Mouse (Mus musculus): ENCODE results near the gene Neil1. TPM values are rescaled to one million over a fixed set of nuclear protein-coding genes. Genes with fewer than 3 reads are reported as not detected.

Neil1 gene
- polyA plus RNA-seq, 1 experiment, result 15.3 TPM

DNA sequence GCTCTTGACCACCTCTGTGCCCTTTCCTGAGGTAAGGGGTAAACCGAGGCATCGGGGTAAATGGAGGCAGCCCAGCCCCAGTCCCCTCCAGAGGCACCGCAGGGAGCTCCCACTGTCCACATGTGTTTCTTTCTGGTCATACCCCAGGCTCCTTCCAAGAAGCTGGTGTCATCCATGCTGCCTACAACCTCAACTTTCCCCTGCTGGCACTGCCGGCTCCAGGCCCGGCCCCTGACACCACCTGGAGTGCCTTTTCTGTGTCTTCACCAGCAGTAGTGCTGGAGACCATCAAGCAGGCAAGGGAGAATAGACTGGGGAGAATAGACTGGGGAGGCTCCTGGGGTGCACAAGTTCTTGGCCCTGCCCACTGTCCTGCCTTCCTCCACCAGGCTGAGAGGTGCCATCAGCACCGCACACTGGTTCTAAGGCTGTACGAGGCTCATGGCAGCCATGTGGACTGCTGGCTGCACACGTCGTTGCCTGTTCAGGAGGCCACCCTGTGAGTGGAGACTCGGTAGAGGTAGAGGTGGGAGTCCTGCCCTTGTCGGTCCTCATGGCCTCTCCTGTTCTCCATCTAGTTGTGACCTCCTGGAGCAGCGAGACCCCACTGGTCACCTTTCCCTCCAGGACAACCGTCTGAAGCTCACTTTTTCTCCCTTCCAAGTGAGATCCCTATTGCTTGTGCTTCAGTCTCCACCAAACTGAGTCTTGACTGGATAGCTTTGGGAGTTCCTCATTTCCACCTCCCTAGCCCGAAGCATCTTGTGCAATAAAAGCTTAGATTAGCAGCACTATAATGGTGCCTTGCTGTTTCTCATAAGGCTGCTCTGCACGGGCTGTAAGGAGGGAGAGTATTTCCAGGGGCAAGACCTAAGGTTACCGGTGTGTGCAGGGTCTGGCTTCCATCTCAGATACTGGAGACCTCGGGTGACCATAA, 6.4 kb downstream of the Neil1 start:
- Histone ChIP-seq H3K4me1 (ENCODE audit: control insufficient read depth, insufficient read depth, low read length) (no peaks in the 10 kb centered on the region), H3K27ac (ENCODE audit: insufficient read depth, low read length) (no peak overlapping the region), H3K4me3 (ENCODE audit: insufficient read depth, low read length) (no peak overlapping the region)
- no peak for TF ChIP-seq POLR2A (IDR thresholded peaks at IDR 0.05; ENCODE audit: extremely low read depth, insufficient read depth, low read length)
- TF ChIP-seq CTCF (IDR thresholded peaks at IDR 0.05; ENCODE audit: extremely low read depth, insufficient read depth, low read length), result no peak

DNA sequence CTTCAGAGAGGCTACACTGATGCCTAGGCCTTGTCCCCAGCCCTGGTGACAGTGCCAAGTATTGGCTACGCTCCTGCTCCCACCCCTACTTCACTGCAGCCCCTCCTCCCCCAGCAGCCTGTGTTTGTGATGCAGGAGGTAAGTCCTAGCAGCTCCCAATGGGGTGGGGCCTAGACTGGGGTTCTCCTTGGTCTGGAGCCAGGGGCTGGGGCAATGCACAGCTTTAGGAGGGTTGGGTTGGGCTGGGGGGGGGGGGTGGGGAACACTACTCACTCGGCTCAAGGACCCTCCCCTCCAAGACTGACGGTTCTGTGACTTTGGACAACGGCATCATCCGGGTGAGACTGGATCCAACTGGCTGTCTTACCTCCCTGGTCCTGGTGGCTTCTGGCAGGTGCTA, 8.5 kb downstream of the Neil1 start:
- H3K4me1 ChIP-seq (ENCODE audit: control insufficient read depth, insufficient read depth, low read length), result no peaks in the 10 kb centered on the region
- H3K4me3 ChIP-seq (ENCODE audit: insufficient read depth, low read length), result no peak overlapping the region
- no peak for TF ChIP-seq CTCF (IDR thresholded peaks at IDR 0.05; ENCODE audit: extremely low read depth, insufficient read depth, low read length)
- TF ChIP-seq POLR2A (IDR thresholded peaks at IDR 0.05; ENCODE audit: extremely low read depth, insufficient read depth, low read length), result no peak

DNA sequence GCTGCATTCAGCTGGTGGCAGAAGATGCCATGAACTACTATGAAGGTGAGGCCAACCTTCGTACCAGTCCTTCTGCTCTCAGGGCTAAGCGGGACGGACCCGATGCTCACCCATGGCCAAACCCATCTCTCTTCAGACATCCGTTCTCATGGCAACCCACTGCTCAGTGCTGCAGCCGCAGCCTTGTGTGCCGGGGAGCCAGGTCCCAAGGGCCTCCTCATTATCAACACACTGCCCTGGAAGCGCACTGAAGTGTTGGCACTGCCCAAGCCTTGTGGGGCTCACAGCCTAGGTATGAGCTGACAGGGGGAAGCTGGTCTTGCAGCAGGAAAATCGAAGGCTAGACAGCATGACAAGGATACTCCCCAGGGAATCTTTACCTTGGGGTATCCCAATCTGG, 9.0 kb downstream of the Neil1 start:
- no peak overlapping the region for H3K4me3 ChIP-seq (ENCODE audit: insufficient read depth, low read length)
- no peaks in the 10 kb centered on the region for H3K4me1 ChIP-seq (ENCODE audit: control insufficient read depth, insufficient read depth, low read length)
- no peak for TF ChIP-seq CTCF (IDR thresholded peaks at IDR 0.05; ENCODE audit: extremely low read depth, insufficient read depth, low read length)
- no peak overlapping the region for H3K27ac ChIP-seq (ENCODE audit: insufficient read depth, low read length)

More for the DNA sequence above, 8.5 kb downstream of the Neil1 start:
- no peak overlapping the region for H3K27ac ChIP-seq (ENCODE audit: insufficient read depth, low read length)

DNA sequence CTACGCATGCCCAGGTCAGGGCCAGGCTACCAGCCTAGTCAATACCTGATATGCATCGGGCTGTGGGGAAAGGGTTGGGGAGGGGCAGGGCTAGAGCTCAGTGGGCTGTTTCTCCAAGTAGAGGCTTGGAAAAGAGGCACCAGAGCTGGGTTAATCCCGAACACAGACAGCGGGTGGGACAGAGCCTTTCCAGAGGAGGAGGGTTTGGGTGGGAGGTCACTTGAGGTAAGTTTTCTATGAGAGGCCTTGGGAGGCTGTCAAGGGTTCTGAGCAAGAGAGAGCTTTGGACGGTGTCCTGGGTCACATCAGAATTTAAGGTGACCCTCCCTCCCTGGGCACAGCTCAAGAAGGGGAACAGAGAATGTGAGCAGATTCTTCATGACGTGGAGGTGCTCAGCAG, 9.6 kb downstream of the Neil1 start:
- TF ChIP-seq CTCF (IDR thresholded peaks at IDR 0.05; ENCODE audit: extremely low read depth, insufficient read depth, low read length), result no peak
- TF ChIP-seq POLR2A (IDR thresholded peaks at IDR 0.05; ENCODE audit: extremely low read depth, insufficient read depth, low read length), result no peak
- H3K27ac ChIP-seq (ENCODE audit: insufficient read depth, low read length), result no peak overlapping the region
- no peak overlapping the region for H3K4me3 ChIP-seq (ENCODE audit: insufficient read depth, low read length)
- no peaks in the 10 kb centered on the region for H3K4me1 ChIP-seq (ENCODE audit: control insufficient read depth, insufficient read depth, low read length)

DNA sequence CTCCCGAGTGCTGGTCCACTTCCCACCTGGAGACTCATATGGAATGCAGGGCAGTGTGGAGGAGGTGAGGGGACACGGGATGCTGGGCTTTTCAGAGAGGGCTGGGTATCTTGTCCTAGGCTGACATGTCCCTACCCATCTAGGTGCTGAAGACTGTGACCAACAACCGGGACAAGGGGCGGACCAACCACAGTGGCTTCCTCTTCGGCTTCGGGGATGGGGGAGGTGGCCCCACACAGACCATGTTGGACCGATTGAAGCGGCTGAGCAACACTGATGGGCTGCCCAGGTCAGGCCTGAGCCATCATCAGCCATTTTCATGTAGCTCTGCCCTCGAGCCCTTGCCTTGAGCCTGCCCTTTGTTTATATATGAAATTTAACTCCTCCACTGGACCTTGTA, 10.3 kb downstream of the Neil1 start:
- TF ChIP-seq CTCF (IDR thresholded peaks at IDR 0.05; ENCODE audit: extremely low read depth, insufficient read depth, low read length), result no peak
- no peak for TF ChIP-seq POLR2A (IDR thresholded peaks at IDR 0.05; ENCODE audit: extremely low read depth, insufficient read depth, low read length)
- Histone ChIP-seq H3K4me1 (ENCODE audit: control insufficient read depth, insufficient read depth, low read length) (no peaks in the 10 kb centered on the region), H3K4me3 (ENCODE audit: insufficient read depth, low read length) (no peak overlapping the region), H3K27ac (ENCODE audit: insufficient read depth, low read length) (no peak overlapping the region)

DNA sequence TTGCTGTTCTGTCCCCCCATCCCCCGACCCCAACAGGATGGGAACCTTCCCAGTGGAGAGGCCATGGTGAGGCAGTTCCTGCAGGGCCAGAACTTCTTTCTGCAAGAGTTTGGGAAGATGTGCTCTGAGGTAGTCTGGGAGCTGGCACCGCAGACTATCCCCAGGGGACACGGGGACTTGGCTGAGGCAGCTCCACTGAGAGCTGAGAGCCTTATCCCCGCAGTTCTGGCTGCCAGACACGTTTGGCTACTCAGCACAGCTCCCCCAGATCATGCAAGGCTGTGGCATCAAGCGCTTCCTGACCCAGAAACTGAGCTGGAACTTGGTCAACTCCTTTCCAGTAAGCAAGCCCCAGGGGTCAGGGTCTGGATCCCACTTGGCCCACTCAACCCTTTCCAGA, 10.9 kb downstream of the Neil1 start:
- no peak for TF ChIP-seq POLR2A (IDR thresholded peaks at IDR 0.05; ENCODE audit: extremely low read depth, insufficient read depth, low read length)
- no peak for TF ChIP-seq CTCF (IDR thresholded peaks at IDR 0.05; ENCODE audit: extremely low read depth, insufficient read depth, low read length)
- H3K4me1 ChIP-seq (ENCODE audit: control insufficient read depth, insufficient read depth, low read length), result no peaks in the 10 kb centered on the region
- H3K4me3 ChIP-seq (ENCODE audit: insufficient read depth, low read length), result no peak overlapping the region
- H3K27ac ChIP-seq (ENCODE audit: insufficient read depth, low read length), result no peak overlapping the region

DNA sequence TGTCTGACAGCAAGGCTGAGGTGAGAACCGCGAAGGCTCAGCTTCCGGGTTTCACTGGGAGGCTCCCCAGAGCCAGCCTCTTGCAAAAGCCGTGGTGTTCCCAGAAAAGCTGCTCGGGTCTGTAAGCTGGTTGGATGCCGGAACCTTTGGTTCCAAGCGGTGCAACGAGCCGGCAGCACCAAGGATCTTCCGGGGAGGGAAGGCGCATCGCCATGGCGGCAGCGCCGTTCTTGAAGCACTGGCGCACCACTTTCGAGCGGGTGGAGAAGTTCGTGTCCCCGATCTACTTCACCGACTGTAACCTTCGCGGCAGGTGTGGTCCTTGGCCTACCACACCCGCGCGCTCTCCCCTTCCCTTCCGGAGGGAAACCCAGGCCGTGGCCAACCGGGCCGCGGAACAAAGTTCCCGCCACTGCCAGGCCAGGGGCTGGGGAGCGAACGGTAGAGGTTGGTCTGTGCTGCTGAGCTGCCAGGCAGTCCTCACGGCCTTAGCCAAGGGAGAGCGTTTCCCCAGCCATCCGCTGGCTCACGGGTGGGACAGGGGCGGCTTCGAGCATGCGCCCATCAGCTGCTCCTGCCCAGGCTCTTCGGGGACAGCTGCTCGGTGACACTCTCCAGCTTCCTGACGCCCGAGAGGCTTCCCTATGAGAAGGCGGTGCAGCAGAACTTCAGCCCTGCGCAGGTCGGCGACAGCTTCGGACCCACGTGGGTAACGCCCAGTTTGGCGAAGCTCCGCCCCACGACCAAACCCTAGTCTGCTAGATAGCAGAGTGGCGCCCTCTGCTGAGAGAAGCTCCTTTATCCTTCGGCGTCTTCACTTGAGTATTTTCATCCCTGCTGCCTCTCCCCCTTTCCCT, 17.3 kb downstream of the Neil1 start, which contains the start of gene Man2c1:
Man2c1 (plus strand) TSS at position 114 of the 857 bp plus-strand sequence.
- peak; percentile 82 for TF ChIP-seq CTCF (IDR thresholded peaks at IDR 0.05; ENCODE audit: extremely low read depth, insufficient read depth, low read length)
- peak; percentile 93 for TF ChIP-seq POLR2A (IDR thresholded peaks at IDR 0.05; ENCODE audit: extremely low read depth, insufficient read depth, low read length)
- Histone ChIP-seq H3K4me3 (ENCODE audit: insufficient read depth, low read length) (peak within 1 kb of the TSS; percentile 73), H3K4me1 (ENCODE audit: control insufficient read depth, insufficient read depth, low read length) (no peaks in the 10 kb centered on the region), H3K27ac (ENCODE audit: insufficient read depth, low read length) (peak within 1 kb of the TSS; percentile 74)

DNA sequence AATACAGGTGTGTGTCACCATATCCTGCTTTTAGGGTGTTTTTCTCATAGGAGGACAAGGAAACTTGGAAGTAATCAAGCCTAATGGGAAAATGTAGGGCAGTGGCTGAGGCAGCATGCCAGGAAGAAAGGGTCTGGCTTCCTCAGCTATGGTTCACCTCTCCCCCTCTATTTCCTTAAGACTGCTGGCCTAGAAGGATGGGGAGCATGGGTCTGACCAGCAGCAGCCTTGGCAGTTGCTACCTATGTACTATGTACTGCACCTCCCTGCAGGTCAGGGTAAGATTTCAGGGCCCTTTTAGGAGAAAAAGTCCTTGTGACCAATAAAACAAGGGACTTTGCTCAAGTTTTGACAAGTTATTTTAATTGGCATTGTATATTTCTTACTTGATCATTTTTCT, 18.5 kb downstream of the Neil1 start:
- TF ChIP-seq CTCF (IDR thresholded peaks at IDR 0.05; ENCODE audit: extremely low read depth, insufficient read depth, low read length) (no peak), POLR2A (IDR thresholded peaks at IDR 0.05; ENCODE audit: extremely low read depth, insufficient read depth, low read length) (no peak)

DNA sequence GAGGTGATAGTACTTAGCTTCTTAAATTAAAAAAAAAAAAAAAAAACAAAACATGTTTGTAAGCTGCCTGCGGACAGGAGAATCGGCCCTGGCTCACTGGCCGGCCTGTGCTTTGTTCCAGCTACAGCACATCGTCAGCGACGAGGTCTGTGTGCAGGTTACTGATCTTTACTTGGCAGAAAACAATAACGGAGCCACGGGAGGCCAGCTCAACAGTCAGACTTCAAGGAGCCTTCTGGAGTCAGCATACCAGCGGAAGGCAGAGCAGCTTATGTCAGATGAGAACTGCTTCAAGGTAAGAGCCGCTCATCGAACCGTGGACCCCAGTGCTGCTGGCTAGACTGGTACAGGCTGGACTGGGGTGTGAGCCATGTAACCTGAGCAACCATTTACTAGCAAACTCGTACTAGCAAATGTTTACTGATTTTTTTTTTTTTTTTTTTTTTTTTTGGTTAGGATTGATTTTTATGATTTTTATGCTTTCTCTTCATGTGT, 30.8 kb downstream of the Neil1 start:
- H3K4me1 ChIP-seq (ENCODE audit: control insufficient read depth, insufficient read depth, low read length), result no peaks in the 10 kb centered on the region
- no peak for TF ChIP-seq POLR2A (IDR thresholded peaks at IDR 0.05; ENCODE audit: extremely low read depth, insufficient read depth, low read length)
- TF ChIP-seq CTCF (IDR thresholded peaks at IDR 0.05; ENCODE audit: extremely low read depth, insufficient read depth, low read length), result no peak
- H3K4me3 ChIP-seq (ENCODE audit: insufficient read depth, low read length), result no peak overlapping the region
- no peak overlapping the region for H3K27ac ChIP-seq (ENCODE audit: insufficient read depth, low read length)

More for the DNA sequence above, 18.5 kb downstream of the Neil1 start:
- H3K4me1 ChIP-seq (ENCODE audit: control insufficient read depth, insufficient read depth, low read length), result no peaks in the 10 kb centered on the region
- H3K27ac ChIP-seq (ENCODE audit: insufficient read depth, low read length), result no peak overlapping the region
- peak overlapping the region; percentile 73; the same call in 1 of the 2 replicates for H3K4me3 ChIP-seq (ENCODE audit: insufficient read depth, low read length)

Other genes with a start within 250 kb of the Neil1 start
- gene Snx33, start 219.9 kb downstream of the Neil1 start, polyA plus RNA-seq (2012; rRNA removed), result 6.4 and 7.4 TPM in 2 replicates
- gene Imp3, start 210.8 kb downstream of the Neil1 start, polyA plus RNA-seq (2012; rRNA removed), result 84.9 and 86.0 TPM in 2 replicates
- 15.7 and 16.0 TPM in 2 replicates for gene Snupn, start 197.4 kb downstream of the Neil1 start, polyA plus RNA-seq (2012; rRNA removed)
- gene Ptpn9, start 153.4 kb downstream of the Neil1 start, polyA plus RNA-seq (2012; rRNA removed), result 23.9 TPM in 2 replicates
- 25.1 and 27.8 TPM in 2 replicates for gene Sin3a, start 76.3 kb downstream of the Neil1 start, polyA plus RNA-seq (2012; rRNA removed)
- gene Man2c1, start 17.6 kb downstream of the Neil1 start, polyA plus RNA-seq (2012; rRNA removed), result 234 and 251 TPM in 2 replicates
- 184 and 186 TPM in 2 replicates for gene Commd4, start 10.0 kb upstream of the Neil1 start, polyA plus RNA-seq (2012; rRNA removed)
- not detected in 2 replicates for gene Trcg1, start 88.3 kb upstream of the Neil1 start, polyA plus RNA-seq (2012; rRNA removed)
- 4.1 and 4.7 TPM in 2 replicates for gene 1700017B05Rik, start 114.3 kb upstream of the Neil1 start, polyA plus RNA-seq (2012; rRNA removed)